Mouse (Mus musculus): Measurements from ENCODE around the gene Pde6h. TPM values are rescaled to one million over a fixed set of nuclear protein-coding genes. Genes with fewer than 3 reads are reported as not detected.

Gene Pde6h
- polyA plus RNA-seq, 1 experiment from 2014 or later: 0.27 TPM

GRCm38 (mm10) chr6:137014346-137014745 is 90.7 kb downstream of the Pde6h start:
- no peak overlapping the region for H3K27ac ChIP-seq (ENCODE audit: low read length)
- H3K4me1 ChIP-seq (ENCODE audit: insufficient read depth, low read depth, low read length): no peaks in the 10 kb centered on the region
- H3K4me2 ChIP-seq (replicated peaks; ENCODE audit: low read depth, low read length): no peak overlapping the region
- H3K9ac ChIP-seq (replicated peaks; ENCODE audit: low read depth): no peak overlapping the region
- DNase-seq (ENCODE audit: low spot score) (no peak), ATAC-seq (no peak)
- H3K9me3 ChIP-seq (ENCODE audit: low read length): no peaks in the 10 kb centered on the region
- TF ChIP-seq EP300 (IDR thresholded peaks at IDR 0.05) (no peak), CTCF (IDR thresholded peaks at IDR 0.05) (no peak)
- WGBS: 60% methylated on average over 6 of the region's 6 CpGs
- H3K27me3 ChIP-seq (replicated peaks; ENCODE audit: insufficient read depth, low read length): no peaks in the 10 kb centered on the region
- no peaks in the 10 kb centered on the region for H3K36me3 ChIP-seq (ENCODE audit: insufficient read depth, low read length)
- H3K4me3 ChIP-seq (ENCODE audit: low read depth, low read length): no peak overlapping the region

DNA sequence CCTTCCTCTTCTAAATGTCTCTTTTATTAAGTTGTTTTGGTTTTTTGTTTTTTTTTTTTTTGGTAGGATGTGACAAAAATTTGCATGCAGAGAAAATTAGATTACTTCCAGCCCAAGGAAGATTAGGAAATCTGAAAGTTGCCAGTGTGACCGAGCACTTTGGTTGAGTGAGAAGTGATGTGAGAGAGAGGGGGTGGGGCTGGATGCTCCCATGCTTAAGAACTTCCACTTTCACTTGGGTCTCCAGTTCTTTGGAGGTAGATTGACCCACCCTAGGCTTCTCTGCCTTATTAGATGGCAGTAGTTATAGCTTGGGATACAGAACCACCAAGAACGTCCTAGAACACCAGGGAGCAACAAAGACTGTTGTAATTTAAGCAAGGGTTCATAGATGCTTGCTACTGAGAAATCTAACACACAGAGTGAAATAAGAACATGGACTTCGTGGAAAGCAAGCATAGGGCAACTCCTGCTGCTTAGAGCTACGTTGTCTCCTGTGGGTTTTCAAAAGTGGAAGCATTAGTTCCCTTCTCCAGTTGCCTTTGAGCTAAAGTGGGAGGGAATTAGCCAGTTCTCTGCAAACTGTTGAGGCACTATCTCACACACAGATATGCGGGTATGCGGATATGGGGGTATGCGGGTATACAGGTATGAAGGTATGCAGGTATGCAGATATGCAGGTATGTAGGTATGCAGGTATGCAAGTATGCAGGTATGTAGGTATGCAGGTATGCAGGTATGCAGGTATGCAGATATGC is 93.8 kb downstream of the Pde6h start:
- no peak overlapping the region for H3K9ac ChIP-seq (replicated peaks; ENCODE audit: low read depth)
- no peaks in the 10 kb centered on the region for H3K27me3 ChIP-seq (replicated peaks; ENCODE audit: insufficient read depth, low read length)
- no peak for ATAC-seq
- H3K4me2 ChIP-seq (replicated peaks; ENCODE audit: low read depth, low read length): no peak overlapping the region
- H3K4me1 ChIP-seq (ENCODE audit: insufficient read depth, low read depth, low read length): no peaks in the 10 kb centered on the region
- H3K36me3 ChIP-seq (ENCODE audit: insufficient read depth, low read length): no peaks in the 10 kb centered on the region
- H3K4me3 ChIP-seq (ENCODE audit: low read depth, low read length): no peak overlapping the region
- no peaks in the 10 kb centered on the region for H3K9me3 ChIP-seq (ENCODE audit: low read length)
- 74% methylated on average over 7 of the region's 7 CpGs for WGBS
- no peak for TF ChIP-seq CTCF (IDR thresholded peaks at IDR 0.05)
- no peak for TF ChIP-seq EP300 (IDR thresholded peaks at IDR 0.05)
- H3K27ac ChIP-seq (ENCODE audit: low read length): no peak overlapping the region
- DNase-seq (ENCODE audit: low spot score): no peak

Other genes with a start within 250 kb of the Pde6h start
- 0.11 TPM in 1 of 2 replicates, not detected in the other for gene Gucy2c, start 142.1 kb upstream of the Pde6h start, polyA plus RNA-seq (2015; fragmentation: Nextera tagmentation; extraction: Ambion mirVana)
- gene Hist4h4, start 119.4 kb upstream of the Pde6h start, polyA plus RNA-seq (2015; fragmentation: Nextera tagmentation; extraction: Ambion mirVana): 1.5 and 1.6 TPM in 2 replicates
- gene H2afj, start 115.6 kb upstream of the Pde6h start, polyA plus RNA-seq (2015; fragmentation: Nextera tagmentation; extraction: Ambion mirVana): 424 and 464 TPM in 2 replicates
- 1.8 and 2.2 TPM in 2 replicates for gene BC049715, start 96.2 kb upstream of the Pde6h start, polyA plus RNA-seq (2015; fragmentation: Nextera tagmentation; extraction: Ambion mirVana)
- 44.4 and 46.1 TPM in 2 replicates for gene Wbp11, start 95.6 kb upstream of the Pde6h start, polyA plus RNA-seq (2015; fragmentation: Nextera tagmentation; extraction: Ambion mirVana)
- 2.3 and 3.4 TPM in 2 replicates for gene Smco3, start 88.4 kb upstream of the Pde6h start, polyA plus RNA-seq (2015; fragmentation: Nextera tagmentation; extraction: Ambion mirVana)
- 7.5 and 7.9 TPM in 2 replicates for gene Art4, start 66.1 kb upstream of the Pde6h start, polyA plus RNA-seq (2015; fragmentation: Nextera tagmentation; extraction: Ambion mirVana)
- 1,533 and 1,851 TPM in 2 replicates for gene Mgp, start 48.0 kb upstream of the Pde6h start, polyA plus RNA-seq (2015; fragmentation: Nextera tagmentation; extraction: Ambion mirVana)
- gene Erp27, start 1.7 kb upstream of the Pde6h start, polyA plus RNA-seq (2015; fragmentation: Nextera tagmentation; extraction: Ambion mirVana): 0.61 and 0.74 TPM in 2 replicates
- gene Arhgdib, start 18.1 kb downstream of the Pde6h start, polyA plus RNA-seq (2015; fragmentation: Nextera tagmentation; extraction: Ambion mirVana): 68.4 and 70.8 TPM in 2 replicates
- gene Rerg, start 246.7 kb downstream of the Pde6h start, polyA plus RNA-seq (2015; fragmentation: Nextera tagmentation; extraction: Ambion mirVana): 33.4 and 42.9 TPM in 2 replicates